Mouse (Mus musculus): ENCODE data around the gene Myom3.

The Myom3 gene

GRCm38 (mm10) chr4:135856223-135857091, 96.9 kb downstream of the Myom3 start:
- DNase-seq = peak; percentile 40 to 55

GRCm38 (mm10) chr4:135857597-135858186, 98.2 kb downstream of the Myom3 start:
- DNase-seq = no peak

All from thymus, adult 18-20 months (tissue).